Mouse (Mus musculus) CH12.LX (cell line): ENCODE results near the gene Adh6b.

Experiments
- CHD2 ChIP-seq: IDR thresholded peaks from 2 replicates; pipeline ENCODE4 v1.6.1; 2011; ENCODE audit warnings: low read length, improper control_type of control experiment
- CTCF ChIP-seq, 2 experiments: IDR thresholded peaks in 1 of 2; conservative IDR thresholded peaks in 1 of 2; 2 replicates each; pipeline ENCODE4 v1.5.1; 2011 to 2012; ENCODE audit warnings: low read depth in 2 of 2, low read length in 2 of 2, improper control_type of control experiment in 1 of 2, inconsistent platforms in 1 of 2, mild to moderate bottlenecking in 1 of 2, moderate library complexity in 1 of 2
- ETS1 ChIP-seq: conservative IDR thresholded peaks from 2 replicates; pipeline ENCODE4 v1.6.1; 2012; ENCODE audit warnings: low read depth, mild to moderate bottlenecking, inconsistent platforms, low read length, improper control_type of control experiment, moderate library complexity
- NRF1 ChIP-seq: IDR thresholded peaks from 2 replicates; pipeline ENCODE4 v1.6.1; 2014; ENCODE audit warnings: low read depth, mild to moderate bottlenecking, inconsistent platforms, low read length, improper control_type of control experiment, moderate library complexity
- POLR2A ChIP-seq: IDR thresholded peaks from 2 replicates; pipeline ENCODE4 v1.6.1; 2011; ENCODE audit warnings: low read depth, mild to moderate bottlenecking, improper control_type of control experiment, low read length
- POLR2AphosphoS2 ChIP-seq: IDR thresholded peaks from 2 replicates; pipeline ENCODE4 v1.6.1; 2011; ENCODE audit warnings: low read depth, low read length, improper control_type of control experiment
- RCOR1 ChIP-seq: conservative IDR thresholded peaks from 2 replicates; pipeline ENCODE4 v1.6.1; 2012; ENCODE audit warnings: low read depth, mild to moderate bottlenecking, inconsistent platforms, low read length, improper control_type of control experiment
- USF1 ChIP-seq: IDR thresholded peaks from 2 replicates; pipeline ENCODE4 v1.6.1; 2014; ENCODE audit warnings: low read depth, mild to moderate bottlenecking, inconsistent platforms, low read length, improper control_type of control experiment
- ZNF384 ChIP-seq: IDR thresholded peaks from 2 replicates; pipeline ENCODE4 v1.6.1; 2012; ENCODE audit warnings: low read depth, low read length, improper control_type of control experiment, inconsistent platforms

DNA sequence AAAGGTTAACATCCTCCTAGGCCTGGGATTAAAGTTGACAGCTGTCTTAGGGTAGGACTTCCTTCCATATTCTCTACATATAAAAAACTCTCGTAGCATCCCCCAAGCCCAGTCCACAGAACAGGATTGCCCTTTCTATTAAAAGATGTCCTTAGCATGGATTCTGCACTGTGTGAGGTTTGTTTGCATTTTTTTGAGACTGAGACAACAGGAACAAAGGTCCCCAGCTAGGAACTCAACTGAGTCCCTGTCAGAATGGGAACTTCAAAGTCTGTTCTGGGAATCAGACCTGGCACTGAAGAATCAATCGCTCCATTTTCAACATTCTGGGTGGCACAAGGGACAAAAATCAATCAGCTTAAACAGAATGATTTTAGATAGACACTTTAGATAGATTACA, 21.3 kb downstream of the Adh6b start:
- TF ChIP-seq CHD2 (no peak), CTCF (conservative IDR thresholded peaks at IDR 0.05 in 1 of 2, IDR thresholded peaks at IDR 0.05 in 1 of 2; ENCODE audit: low read depth in 2 of 2, low read length in 2 of 2) (no peak), ZNF384 (no peak), NRF1 (no peak), POLR2AphosphoS2 (no peak), ETS1 (no peak), RCOR1 (no peak), USF1 (no peak), POLR2A (no peak)
